Mouse (Mus musculus): ENCODE measurements at regions not wholly inside any gene's neighbourhood (a gene's known extent, or its start where the extent isn't known, plus 50 kb on each side); places are given as distances from the start of the nearest gene placed in this dataset.
"Not testable (repeated sequence)": the region's sequence is repeated elsewhere in the genome, so short reads cannot be mapped to it uniquely, and the experiment has no call there.

- WGBS, result 53% methylated on average over 4 of the region's 4 CpGs
Measured at GRCm38 (mm10) chr11:41261254-41261653, 506.1 kb upstream of the Ccng1 start.

GRCm38 (mm10) chr11:41259915-41260619, 505.0 kb upstream of the Ccng1 start:
- Histone ChIP-seq H3K4me1 (no peaks in the 10 kb centered on the region), H3K9ac (no peak overlapping the region), H3K4me2 (no peak overlapping the region), H3K4me3 (replicated peaks) (no peak overlapping the region), H3K27ac (no peak overlapping the region), H3K9me3 (no peaks in the 10 kb centered on the region), H3K36me3 (replicated peaks) (no peaks in the 10 kb centered on the region), H3K27me3 (no peaks in the 10 kb centered on the region)
- no peak for ATAC-seq (ENCODE audit: low FRiP score)
- WGBS, result 69% methylated on average over 18 of the region's 18 CpGs

More at GRCm38 (mm10) chr11:41261254-41261653, 506.1 kb upstream of the Ccng1 start:
- H3K9me3 ChIP-seq, result no peaks in the 10 kb centered on the region
- H3K4me2 ChIP-seq, result no peak overlapping the region
- H3K4me3 ChIP-seq (replicated peaks), result no peak overlapping the region
- H3K4me1 ChIP-seq, result no peaks in the 10 kb centered on the region
- H3K9ac ChIP-seq, result no peak overlapping the region
- ATAC-seq (ENCODE audit: low FRiP score), result peak; percentile 51; the same call in 1 of the 2 replicates
- H3K36me3 ChIP-seq (replicated peaks), result no peaks in the 10 kb centered on the region
- no peaks in the 10 kb centered on the region for H3K27me3 ChIP-seq
- H3K27ac ChIP-seq, result no peak overlapping the region

- H3K27ac ChIP-seq; H3K36me3 ChIP-seq (replicated peaks); H3K4me1 ChIP-seq; H3K9ac ChIP-seq; H3K9me3 ChIP-seq; H3K4me2 ChIP-seq; H3K4me3 ChIP-seq (replicated peaks); H3K27me3 ChIP-seq; ATAC-seq (ENCODE audit: low FRiP score): not testable (repeated sequence)
- WGBS, result 28% methylated on average over 3 of the region's 3 CpGs
Measured at GRCm38 (mm10) chr11:41214501-41214900, 459.4 kb upstream of the Ccng1 start.

GRCm38 (mm10) chr11:41202228-41202627, 447.1 kb upstream of the Ccng1 start:
- H3K27me3 ChIP-seq, result no peaks in the 10 kb centered on the region
- no peaks in the 10 kb centered on the region for H3K36me3 ChIP-seq (replicated peaks)
- no peak overlapping the region for H3K9ac ChIP-seq
- WGBS, result 96% methylated on average over 1 of the region's 1 CpGs
- no peak overlapping the region for H3K27ac ChIP-seq
- no peak overlapping the region for H3K4me2 ChIP-seq
- no peak overlapping the region for H3K4me3 ChIP-seq (replicated peaks)
- ATAC-seq (ENCODE audit: low FRiP score), result no peak
- no peaks in the 10 kb centered on the region for H3K4me1 ChIP-seq
- H3K9me3 ChIP-seq, result no peaks in the 10 kb centered on the region

- H3K4me3 ChIP-seq (replicated peaks), result no peak overlapping the region
- no peak for ATAC-seq (ENCODE audit: low FRiP score)
- 90% methylated on average over 3 of the region's 3 CpGs for WGBS
Measured at GRCm38 (mm10) chr11:41193981-41194380, 438.9 kb upstream of the Ccng1 start.

GRCm38 (mm10) chr11:41160492-41161175, 405.5 kb upstream of the Ccng1 start:
- Histone ChIP-seq H3K27ac (peak overlapping the region; percentile 48; the same call in 1 of the 2 replicates), H3K4me3 (replicated peaks) (no peak overlapping the region), H3K27me3 (no peaks in the 10 kb centered on the region), H3K4me2 (no peak overlapping the region), H3K36me3 (replicated peaks) (no peaks in the 10 kb centered on the region), H3K9me3 (no peaks in the 10 kb centered on the region), H3K4me1 (peaks cover 11% of the 10 kb centered on the region), H3K9ac (no peak overlapping the region)
- 4% methylated on average over 2 of the region's 2 CpGs for WGBS
- ATAC-seq (ENCODE audit: low FRiP score), result peak; percentile 85

More at GRCm38 (mm10) chr11:41193981-41194380, 438.9 kb upstream of the Ccng1 start:
- Histone ChIP-seq H3K27ac (no peak overlapping the region), H3K4me2 (no peak overlapping the region), H3K36me3 (replicated peaks) (no peaks in the 10 kb centered on the region), H3K27me3 (no peaks in the 10 kb centered on the region), H3K9me3 (no peaks in the 10 kb centered on the region), H3K9ac (no peak overlapping the region), H3K4me1 (no peaks in the 10 kb centered on the region)

- H3K9me3 ChIP-seq, result no peaks in the 10 kb centered on the region
- peaks cover 11% of the 10 kb centered on the region for H3K4me1 ChIP-seq
- H3K27me3 ChIP-seq, result no peaks in the 10 kb centered on the region
- no peak overlapping the region for H3K9ac ChIP-seq
- no peak overlapping the region for H3K4me3 ChIP-seq (replicated peaks)
- H3K27ac ChIP-seq, result no peak overlapping the region
- ATAC-seq (ENCODE audit: low FRiP score), result no peak
- no peaks in the 10 kb centered on the region for H3K36me3 ChIP-seq (replicated peaks)
- WGBS, result 82% methylated on average over 1 of the region's 1 CpGs
- no peak overlapping the region for H3K4me2 ChIP-seq
Measured at GRCm38 (mm10) chr11:41159927-41160326, 404.8 kb upstream of the Ccng1 start.

GRCm38 (mm10) chr11:41158761-41159596, 403.9 kb upstream of the Ccng1 start:
- H3K27me3 ChIP-seq, result no peaks in the 10 kb centered on the region

GRCm38 (mm10) chr11:41157321-41157720, 402.2 kb upstream of the Ccng1 start:
- H3K27me3 ChIP-seq, result no peaks in the 10 kb centered on the region
- H3K9ac ChIP-seq, result no peak overlapping the region
- no peak for ATAC-seq (ENCODE audit: low FRiP score)
- 98% methylated on average over 11 of the region's 11 CpGs for WGBS
- no peaks in the 10 kb centered on the region for H3K36me3 ChIP-seq (replicated peaks)
- no peak overlapping the region for H3K27ac ChIP-seq
- H3K4me1 ChIP-seq, result peaks cover 11% of the 10 kb centered on the region
- H3K4me3 ChIP-seq (replicated peaks), result no peak overlapping the region
- no peak overlapping the region for H3K4me2 ChIP-seq
- H3K9me3 ChIP-seq, result no peaks in the 10 kb centered on the region

More at GRCm38 (mm10) chr11:41158761-41159596, 403.9 kb upstream of the Ccng1 start:
- H3K9ac ChIP-seq, result no peak overlapping the region
- H3K27ac ChIP-seq, result no peak overlapping the region
- WGBS, result 72% methylated on average over 4 of the region's 4 CpGs
- H3K4me3 ChIP-seq (replicated peaks), result no peak overlapping the region
- peaks cover 11% of the 10 kb centered on the region for H3K4me1 ChIP-seq
- H3K36me3 ChIP-seq (replicated peaks), result no peaks in the 10 kb centered on the region
- no peak overlapping the region for H3K4me2 ChIP-seq
- ATAC-seq (ENCODE audit: low FRiP score), result no peak
- H3K9me3 ChIP-seq, result no peaks in the 10 kb centered on the region
